Mouse (Mus musculus): Measurements from ENCODE around the gene Asgr1.

Asgr1 gene

DNA sequence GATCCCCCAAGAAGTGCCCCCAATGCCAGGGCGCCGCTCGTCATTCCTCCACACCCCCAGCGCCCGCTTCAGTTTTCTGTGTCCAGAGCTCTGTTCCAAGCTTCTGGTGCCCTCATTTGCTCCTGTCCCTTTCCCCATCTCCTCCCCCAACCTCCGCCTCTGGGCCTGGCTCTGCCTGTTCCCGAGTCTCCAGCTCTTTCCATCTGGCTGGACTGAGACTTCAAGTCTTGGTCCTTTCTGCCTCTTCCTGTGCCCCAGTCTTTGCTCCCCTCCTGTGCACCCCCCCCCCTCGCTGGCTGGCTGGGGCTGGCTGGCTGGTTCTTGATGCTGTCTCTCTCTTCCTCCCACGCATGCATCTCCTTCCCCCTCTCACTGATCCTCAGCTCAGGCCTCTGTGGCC, 26.5 kb upstream of the Asgr1 start:
- DNase-seq, result peak; percentile 42

DNA sequence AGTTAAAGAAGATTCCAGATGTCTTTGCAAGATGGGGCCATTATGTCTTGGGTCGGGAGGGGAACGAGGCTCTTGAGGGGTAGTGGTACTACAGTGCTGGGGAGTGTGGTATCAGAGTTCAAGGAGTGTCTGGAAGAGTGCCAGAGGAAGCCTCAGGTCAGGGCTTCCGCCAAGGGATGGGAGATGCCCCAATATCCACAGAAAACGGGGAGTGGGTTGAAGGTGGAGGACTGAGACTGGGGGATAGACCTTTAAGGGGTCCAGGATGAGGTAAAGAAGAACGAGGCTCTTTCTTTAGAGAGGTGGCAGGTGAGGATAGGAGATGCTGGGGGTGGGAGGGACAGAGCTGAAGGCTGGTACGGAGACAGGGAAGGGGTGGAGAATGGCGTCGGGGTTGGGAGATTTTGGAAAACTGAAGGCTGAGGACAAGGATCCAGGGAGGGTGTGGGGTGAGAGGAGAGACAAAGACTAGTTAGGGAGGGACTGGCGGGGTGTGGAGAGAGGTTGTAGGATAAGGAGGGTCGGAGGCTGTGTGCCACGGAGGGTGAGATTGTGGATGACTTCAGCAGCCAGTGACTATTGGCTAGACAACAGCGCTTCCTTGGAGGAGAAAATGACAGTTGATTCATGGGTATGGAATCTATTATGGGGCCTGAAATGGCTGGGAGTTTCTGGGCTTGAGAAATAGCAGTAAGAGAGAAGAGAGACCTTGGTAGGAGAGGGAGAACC, 25.3 kb upstream of the Asgr1 start:
- no peak for DNase-seq

GRCm38 (mm10) chr11:70029130-70029801, 24.6 kb upstream of the Asgr1 start:
- peak; percentile 92 for DNase-seq

DNA sequence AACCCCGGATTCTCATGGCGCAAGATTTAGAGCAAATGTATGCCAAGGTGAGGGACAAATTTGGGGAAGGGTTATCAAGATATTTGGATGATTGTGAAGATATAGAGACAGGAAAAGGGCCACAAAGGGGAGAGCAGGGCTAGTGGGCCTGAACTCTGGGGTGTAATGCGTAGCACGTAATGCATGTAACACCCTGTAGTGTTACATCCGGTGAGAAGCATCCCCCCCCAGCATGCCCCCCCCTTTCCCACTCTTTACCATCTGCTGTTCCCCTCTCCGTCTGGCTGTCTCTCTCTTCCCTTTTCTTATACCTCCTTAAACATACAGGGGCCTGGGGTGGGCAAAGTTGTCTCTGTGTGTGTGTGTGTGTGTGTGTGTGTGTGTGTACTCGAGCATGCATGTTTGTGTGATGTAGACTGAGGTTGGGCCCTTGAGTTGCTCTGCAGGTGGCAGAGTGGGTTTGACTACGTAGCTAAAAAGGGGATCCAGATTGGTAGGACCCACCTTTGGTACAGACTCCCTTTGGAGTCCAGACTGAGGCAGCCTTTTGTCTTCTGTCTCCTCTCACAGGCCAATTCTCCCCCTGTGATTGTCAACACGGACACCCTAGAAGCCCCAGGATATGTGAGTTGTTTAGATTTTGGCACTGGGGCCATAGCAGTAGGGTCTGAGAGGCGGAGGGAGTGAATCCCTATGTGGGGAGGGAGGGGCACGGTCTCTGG, 23.9 kb upstream of the Asgr1 start:
- DNase-seq, result no peak

DNA sequence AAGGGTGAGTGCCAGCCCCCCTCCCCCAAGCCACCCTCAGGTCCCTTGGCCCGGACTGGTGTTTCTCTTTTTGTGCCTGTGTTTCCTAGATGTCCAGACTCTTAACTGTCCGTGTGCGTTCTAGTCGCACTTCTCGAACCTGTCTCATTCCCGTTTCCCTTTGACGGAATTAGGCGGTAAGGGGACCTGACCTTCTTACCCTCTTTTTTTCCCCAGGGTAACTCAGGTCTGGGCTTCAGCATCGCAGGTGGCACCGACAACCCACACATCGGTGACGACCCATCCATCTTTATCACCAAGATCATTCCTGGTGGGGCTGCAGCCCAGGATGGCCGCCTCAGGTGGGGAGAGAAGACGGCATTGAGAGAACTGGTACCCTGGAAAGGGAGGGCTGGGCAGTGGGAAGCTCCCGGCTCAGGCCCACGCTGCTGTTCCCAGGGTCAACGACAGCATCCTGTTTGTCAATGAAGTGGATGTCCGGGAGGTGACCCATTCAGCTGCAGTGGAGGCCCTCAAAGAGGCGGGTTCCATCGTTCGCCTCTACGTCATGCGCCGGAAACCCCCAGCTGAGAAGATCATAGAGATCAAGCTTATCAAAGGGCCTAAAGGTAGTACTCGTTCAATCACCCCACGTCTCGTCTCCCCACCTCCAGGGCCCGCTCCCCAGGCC, 23.1 kb upstream of the Asgr1 start:
- no peak for DNase-seq

DNA sequence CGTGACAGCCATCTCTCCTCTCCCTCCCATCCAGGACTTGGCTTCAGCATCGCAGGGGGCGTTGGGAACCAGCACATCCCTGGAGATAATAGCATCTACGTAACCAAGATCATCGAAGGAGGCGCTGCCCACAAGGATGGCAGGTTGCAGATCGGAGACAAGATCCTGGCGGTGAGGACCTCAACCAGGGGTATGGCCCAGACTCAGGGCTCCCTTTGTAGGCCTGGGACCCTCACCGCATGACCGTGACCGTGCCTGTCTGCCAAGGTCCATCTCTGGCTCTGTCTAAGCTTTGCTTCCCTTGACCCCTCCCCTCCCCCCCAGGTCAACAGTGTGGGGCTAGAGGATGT, 22.6 kb upstream of the Asgr1 start:
- no peak for DNase-seq

DNA sequence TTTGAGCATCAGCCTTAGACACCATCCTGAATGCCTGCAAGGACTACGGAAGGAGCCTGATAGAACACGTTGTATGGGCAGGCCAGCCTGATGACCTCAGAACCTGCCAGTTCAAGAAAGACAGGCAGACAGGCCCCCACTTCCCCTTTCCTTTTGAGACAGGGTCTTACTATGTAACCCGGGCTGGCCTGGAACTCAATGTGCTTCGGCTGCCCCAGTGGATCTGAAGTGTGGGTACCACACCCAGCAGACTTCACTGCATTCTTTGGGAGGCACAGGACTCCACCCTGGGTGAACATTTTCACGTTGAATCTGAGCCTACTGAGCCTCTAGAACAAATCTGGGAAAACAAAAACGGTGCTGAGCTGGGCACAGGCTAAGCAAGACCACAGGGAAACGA, 15.7 kb upstream of the Asgr1 start:
- DNase-seq, result no peak

- no peak for DNase-seq
Observed at GRCm38 (mm10) chr11:70039631-70040030, 14.3 kb upstream of the Asgr1 start.

- DNase-seq, result no peak
Observed at GRCm38 (mm10) chr11:70040184-70040583, 13.7 kb upstream of the Asgr1 start.

DNA sequence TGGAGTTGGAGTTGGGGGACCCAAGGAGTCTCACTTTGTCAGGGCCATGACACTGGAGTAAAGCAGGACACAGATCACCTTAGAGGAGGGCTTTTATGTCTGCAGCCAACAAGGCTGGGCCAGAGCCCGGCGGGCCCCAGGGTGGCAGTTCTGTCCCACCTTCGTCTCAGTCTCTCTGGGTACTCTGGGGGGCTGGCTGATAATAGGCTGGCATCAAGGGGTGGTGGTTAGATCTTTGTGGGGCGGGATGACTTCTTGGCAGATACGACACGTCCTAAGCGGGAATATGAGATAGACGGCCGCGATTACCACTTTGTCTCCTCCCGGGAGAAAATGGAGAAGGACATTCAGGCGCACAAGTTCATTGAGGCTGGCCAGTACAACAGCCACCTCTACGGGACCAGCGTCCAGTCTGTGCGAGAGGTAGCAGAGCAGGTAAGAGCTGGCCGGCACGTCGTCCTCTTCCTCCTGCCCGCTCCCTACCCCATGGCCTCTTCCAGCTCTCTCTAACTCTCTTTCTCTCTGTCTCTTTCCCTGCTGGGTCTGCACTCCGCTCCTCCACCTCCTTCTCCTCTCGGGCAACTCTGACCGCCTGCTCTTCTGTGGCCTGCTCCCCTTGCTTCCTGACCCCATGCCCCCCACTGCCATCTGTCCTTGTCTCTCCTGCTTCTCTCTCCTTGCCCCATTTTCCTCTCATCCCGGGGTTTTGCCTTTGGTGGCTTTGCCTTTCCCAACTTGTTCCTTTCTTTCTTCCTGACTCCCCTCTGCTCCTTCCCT, 11.4 kb upstream of the Asgr1 start:
- no peak for DNase-seq

DNA sequence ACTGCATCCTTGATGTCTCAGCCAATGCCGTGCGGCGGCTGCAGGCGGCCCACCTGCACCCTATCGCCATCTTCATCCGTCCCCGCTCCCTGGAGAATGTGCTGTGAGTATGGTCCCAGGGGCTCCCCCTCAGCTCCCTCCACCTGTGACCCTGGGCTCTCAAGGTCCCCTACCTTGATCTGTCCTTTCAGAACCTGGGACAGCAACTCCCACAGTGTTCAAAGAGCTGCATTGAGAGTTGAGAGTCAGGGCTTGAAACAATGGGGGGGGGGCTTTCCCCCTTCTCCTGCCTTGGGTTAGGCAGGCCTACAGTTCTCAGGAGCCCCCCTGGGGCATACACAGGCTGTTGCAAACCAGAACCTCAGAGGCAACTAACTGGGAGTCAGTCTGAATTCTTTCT, 10.2 kb upstream of the Asgr1 start:
- DNase-seq, result no peak

DNA sequence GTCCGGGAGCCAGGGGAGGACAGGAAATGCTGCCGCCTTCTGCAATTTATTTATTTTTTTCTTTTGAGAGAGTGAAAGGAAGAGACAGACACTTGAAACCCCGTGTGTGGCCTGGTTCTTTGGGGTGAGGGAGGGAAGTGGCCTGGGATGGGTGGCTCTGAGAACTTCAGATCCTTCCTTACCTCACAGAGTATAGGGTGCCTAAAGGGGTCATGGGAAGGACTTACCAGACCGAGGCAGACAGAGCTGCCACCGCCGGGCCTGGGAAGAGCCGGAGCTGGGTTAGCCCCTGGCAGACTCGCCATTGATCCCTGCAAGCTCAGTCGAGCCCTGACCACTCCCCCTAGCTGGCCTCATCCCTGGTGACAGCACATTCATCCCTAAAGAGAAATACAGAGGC, 8.4 kb upstream of the Asgr1 start:
- no peak for DNase-seq

GRCm38 (mm10) chr11:70049366-70049765, 4.5 kb upstream of the Asgr1 start:
- no peak for DNase-seq

DNA sequence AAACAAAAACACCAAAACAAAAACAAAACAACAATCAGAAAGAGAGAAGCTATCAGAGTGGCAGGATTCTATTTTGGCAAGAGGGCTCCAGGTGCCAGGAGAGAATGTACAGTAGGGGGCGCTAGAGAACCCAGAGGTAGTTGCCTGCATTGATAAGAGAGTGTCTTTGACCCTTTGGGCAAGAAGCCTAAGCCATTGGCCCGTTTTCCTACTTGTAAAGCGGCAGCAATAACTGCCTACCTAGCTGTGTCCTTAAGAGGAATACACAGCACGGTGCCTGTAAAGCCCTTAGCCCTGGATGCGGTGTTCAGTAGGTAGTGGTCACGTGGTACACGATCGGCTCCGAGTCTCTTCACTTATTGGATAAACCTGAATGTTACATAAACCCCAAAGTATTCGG, 4.1 kb upstream of the Asgr1 start:
- no peak for DNase-seq

- no peak for DNase-seq
Observed at GRCm38 (mm10) chr11:70053156-70053555, 729 bp upstream of the Asgr1 start.

DNA sequence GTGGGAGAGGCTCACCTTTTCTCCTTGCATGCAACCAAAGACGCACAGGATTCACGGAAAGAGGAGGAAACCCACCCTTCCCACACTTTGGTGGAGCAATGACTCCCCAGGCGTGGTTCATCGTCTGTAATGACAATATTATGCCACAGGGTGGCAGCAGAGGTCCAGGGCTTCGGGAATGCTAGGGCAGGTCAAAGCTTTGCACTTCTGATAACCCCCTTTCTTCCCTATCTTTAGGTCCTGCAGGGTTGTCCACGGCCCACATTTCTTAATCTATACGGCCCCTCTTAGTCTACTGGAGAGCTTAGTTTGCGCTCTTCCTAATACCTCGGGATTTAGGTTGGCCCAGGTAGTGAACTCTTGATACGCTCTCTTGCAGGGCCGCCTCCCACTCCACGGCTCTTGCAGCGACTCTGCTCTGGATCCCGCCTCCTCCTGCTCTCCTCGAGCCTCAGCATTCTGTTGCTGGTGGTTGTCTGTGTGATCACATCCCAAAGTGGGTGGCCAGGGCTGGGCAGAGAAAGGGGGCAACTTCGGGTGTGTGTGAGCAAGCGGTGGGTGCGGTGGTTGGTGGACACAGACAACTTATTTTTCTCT, 1.8 kb downstream of the Asgr1 start:
- peak; percentile 76 for DNase-seq

DNA sequence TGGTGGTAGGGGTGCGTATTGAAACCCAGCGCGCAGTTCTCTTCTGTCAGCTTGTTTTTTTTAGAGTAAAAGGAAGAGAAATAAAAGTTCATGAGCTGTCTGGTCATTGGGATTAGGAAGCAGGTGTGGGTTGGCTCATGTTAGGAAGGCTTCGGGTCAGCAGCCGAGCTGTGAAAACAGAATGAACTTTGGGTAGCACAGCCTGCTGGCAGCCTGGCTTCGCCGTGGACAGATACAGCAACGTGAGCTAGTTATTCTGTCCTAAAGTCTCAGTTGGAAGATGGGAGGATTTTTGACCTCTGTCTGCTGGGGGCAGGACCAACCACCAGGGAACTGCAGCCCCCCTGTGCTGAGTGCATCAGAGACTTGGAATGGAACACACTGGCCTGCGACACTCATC, 3.9 kb downstream of the Asgr1 start:
- DNase-seq, result no peak

- no peak for DNase-seq
Observed at GRCm38 (mm10) chr11:70059930-70060329, 6.0 kb downstream of the Asgr1 start.

DNA sequence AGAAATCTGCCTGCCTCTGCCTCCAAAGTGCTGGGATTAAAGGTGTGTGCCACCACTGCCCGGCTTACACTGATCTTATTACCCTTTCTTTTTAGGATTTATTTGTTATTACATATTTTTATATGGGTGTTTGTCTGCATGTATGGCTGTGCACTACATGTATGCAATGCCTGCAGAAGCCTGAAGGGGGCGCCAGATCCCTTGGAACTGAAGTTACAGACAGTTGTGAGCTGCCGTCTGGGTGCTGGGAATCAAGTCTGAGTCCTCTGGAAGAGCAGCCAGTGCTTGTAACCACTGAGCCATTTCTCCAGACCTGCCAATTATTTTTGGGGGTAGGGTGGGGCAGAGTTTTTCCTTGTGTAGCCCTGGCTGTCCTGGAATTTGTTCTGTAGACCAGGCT, 9.2 kb downstream of the Asgr1 start:
- no peak for DNase-seq

DNA sequence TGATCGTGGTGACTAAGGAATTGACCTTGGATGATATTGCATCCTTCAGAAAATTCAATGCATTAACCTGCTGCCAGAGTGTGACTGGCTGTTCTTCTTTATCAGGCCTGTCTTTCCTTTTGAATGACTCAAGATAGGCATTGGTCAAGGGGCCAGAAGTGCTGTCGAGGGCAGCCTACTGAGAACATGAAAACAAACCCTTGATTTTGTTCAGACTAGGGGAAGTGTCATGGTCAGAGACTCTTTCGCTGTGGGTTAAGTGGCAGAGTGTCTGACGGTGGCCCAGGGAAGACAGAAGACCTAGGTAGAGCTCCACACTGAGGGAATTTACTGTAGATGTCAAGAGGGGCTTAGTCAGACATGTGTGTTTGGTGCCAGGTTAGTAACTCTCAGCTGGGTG, 12.8 kb downstream of the Asgr1 start:
- DNase-seq, result no peak

DNA sequence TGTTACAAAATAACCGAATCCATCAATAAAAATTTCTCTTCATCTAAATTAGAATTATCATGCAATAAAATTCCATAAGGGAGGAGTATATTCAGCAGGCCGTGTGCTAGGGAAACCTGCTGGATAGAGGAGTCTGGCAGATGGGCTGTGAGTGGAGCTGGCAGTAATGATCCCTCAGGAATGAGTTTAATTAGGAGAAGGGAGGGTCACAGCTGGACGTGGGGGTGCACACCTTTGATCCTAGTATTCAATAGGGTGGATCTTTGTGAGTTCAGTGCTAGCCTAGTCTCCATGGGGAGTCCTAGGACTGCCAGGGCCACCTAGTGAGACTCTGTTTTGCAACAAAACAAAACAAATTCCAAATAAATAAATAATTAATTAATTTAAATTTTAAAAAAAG, 14.4 kb downstream of the Asgr1 start:
- no peak for DNase-seq

- DNase-seq, result no peak
Observed at GRCm38 (mm10) chr11:70070057-70070456, 16.2 kb downstream of the Asgr1 start.
